ENCODE assay signal across 28 mouse cellular contexts in the genomic region with DNA sequence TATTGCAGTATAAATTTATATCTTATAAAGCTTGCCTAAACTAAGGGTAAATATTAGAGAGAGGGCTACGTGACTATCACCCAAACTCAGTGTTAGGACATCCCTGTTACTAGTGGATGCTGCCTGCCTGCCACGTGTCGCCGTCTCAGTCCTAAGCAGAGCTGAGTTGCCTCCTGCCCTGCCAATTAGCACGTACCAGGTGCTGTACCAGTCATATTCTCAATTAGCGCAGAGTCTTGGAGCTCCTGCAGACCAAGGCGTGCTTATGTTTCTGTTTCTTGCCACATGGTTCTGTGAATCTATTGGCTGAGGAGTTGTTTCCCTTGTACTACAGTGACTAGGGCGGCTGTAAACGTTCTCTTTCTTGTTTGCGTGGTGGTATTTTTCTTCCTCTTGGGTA.
"Had no signal": no experiment of that assay in that cellular context is flagged by ENCODE, and none has a peak within 500 bp of the region (broad histone marks: within the 10 kb centered on the region; RNA-seq: fewer than 3 reads in every experiment).

No protein-coding gene starts in this region.

- ATAC-seq: hindbrain, postnatal 0 days; intestine, embryonic 16.5 days had no signal

- H3K36me3 ChIP-seq: heart, embryonic 13.5 days; heart, embryonic 15.5 days; hindbrain, embryonic 13.5 days; hindbrain, embryonic 15.5 days; kidney, embryonic 15.5 days; limb, embryonic 10.5 days; limb, embryonic 12.5 days; liver, embryonic 13.5 days; liver, embryonic 15.5 days had no signal

- DNase-seq: gastrocnemius, postnatal 14 days; gastrocnemius, postnatal 36 days; heart, adult 18-20 months; heart, postnatal 14 days; heart, postnatal 36 days; kidney, adult 11 months; kidney, adult 2 months; kidney, adult 9 months; kidney, postnatal 14 days; kidney, postnatal 36 days; layer of hippocampus, adult 9-11 months; layer of hippocampus, postnatal 36 days; liver; liver, embryonic 13.5 days had no signal

- H3K4me1 ChIP-seq: heart, embryonic 13.5 days; heart, embryonic 15.5 days; hindbrain, embryonic 13.5 days; hindbrain, embryonic 15.5 days; limb, embryonic 12.5 days; liver, embryonic 13.5 days; liver, embryonic 15.5 days had no signal

- H3K27ac ChIP-seq: heart, embryonic 13.5 days; heart, embryonic 15.5 days; hindbrain, embryonic 13.5 days; hindbrain, embryonic 15.5 days; hindbrain, postnatal 0 days; kidney, embryonic 15.5 days; kidney, postnatal 0 days; left cerebral cortex, adult 2 months; limb, embryonic 10.5 days; limb, embryonic 12.5 days; liver, embryonic 13.5 days; liver, embryonic 15.5 days had no signal

- H3K4me2 ChIP-seq: heart, embryonic 11.5 days; heart, embryonic 13.5 days; heart, embryonic 15.5 days; hindbrain, embryonic 13.5 days; hindbrain, embryonic 15.5 days; kidney, embryonic 15.5 days; limb, embryonic 12.5 days; liver, embryonic 11.5 days; liver, embryonic 13.5 days; liver, embryonic 15.5 days had no signal

- H3K27me3 ChIP-seq: heart, embryonic 13.5 days; heart, embryonic 15.5 days; hindbrain, embryonic 13.5 days; hindbrain, embryonic 15.5 days; kidney, embryonic 15.5 days; limb, embryonic 12.5 days; liver, embryonic 13.5 days; liver, embryonic 15.5 days had no signal

- H3K9ac ChIP-seq: heart, embryonic 13.5 days; heart, embryonic 15.5 days; hindbrain, embryonic 13.5 days; hindbrain, embryonic 15.5 days; kidney, embryonic 15.5 days; limb, embryonic 12.5 days; liver, embryonic 13.5 days; liver, embryonic 15.5 days had no signal

- H3K9me3 ChIP-seq: heart, embryonic 15.5 days; hindbrain, embryonic 13.5 days; hindbrain, embryonic 15.5 days; kidney, embryonic 15.5 days; limb, embryonic 10.5 days; limb, embryonic 12.5 days; liver, embryonic 13.5 days; liver, embryonic 15.5 days had no signal

- H3K4me3 ChIP-seq: heart, embryonic 13.5 days; heart, embryonic 15.5 days; hindbrain, embryonic 13.5 days; hindbrain, embryonic 15.5 days; kidney, embryonic 15.5 days; left cerebral cortex, adult 2 months; limb, embryonic 10.5 days; limb, embryonic 12.5 days; liver, embryonic 13.5 days; liver, embryonic 15.5 days had no signal
